Mouse (Mus musculus) ES-E14 (cell line): ENCODE data around the gene Supt4a.

ENCODE experiments used
- HCFC1 ChIP-seq: IDR thresholded peaks from 2 replicates; pipeline ENCODE4 v1.6.1; 2012; ENCODE audit warnings: low read length, inconsistent platforms, borderline replicate concordance; ENCODE audit not compliant: insufficient read depth
- ZC3H11A ChIP-seq: IDR thresholded peaks from 2 replicates; pipeline ENCODE4 v1.6.1; 2012; ENCODE audit warnings: low read depth, mild to moderate bottlenecking, inconsistent platforms, low read length, borderline replicate concordance

DNA sequence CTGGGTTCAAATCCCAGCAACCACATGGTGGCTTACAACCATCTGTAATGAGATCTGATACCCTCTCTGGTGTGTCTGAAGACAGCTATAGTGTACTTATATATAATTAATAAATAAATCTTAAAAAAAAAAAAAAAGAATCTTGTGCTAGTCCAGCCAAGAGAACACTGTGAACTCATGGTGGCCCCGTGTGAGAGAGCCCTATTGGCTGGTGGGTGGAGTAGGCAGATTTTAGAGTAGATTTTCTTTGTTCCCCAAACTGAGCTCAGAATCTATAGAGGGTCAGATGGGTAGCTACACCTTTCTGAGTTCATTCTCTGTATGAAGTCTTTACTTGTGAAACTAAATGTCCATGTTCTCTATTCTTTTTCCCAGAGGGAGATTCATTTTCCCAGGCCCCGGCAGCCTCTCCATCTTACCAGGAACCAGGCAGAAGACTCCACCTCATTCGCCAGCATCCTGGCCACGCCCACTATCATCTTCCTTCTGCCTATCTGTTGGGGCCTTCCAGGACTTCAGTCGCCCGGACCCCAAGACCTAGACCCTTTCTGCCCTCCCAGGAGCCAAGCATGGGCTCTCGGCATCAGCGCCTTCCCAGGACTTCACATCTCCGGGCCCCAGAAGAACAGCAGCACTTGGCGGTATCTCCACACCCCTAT lies 6.6 kb upstream of the Supt4a start:
- TF ChIP-seq HCFC1 (no peak), ZC3H11A (no peak)
